Mouse (Mus musculus): ENCODE results near the gene Defb28.

Gene Defb28

DNA sequence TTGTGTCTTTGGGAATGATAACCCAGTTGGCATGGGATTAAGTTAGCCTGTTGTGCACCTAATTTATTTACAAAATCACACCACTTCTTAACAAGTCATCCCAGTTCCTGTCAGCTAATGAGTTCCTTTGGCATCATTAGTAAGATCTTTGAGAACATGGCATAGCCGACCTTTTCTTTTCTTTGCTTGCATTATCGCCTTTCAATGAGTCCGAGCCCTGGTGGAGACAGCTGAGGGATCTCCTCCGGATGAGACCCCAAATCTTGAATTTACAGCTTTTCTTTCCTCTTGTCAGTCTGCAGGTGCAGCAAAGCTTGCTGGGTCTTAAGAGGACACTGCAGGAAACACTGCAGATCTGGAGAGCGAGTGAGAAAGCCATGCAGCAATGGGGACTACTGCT lies 51.0 kb downstream of the Defb28 start, which contains the start of gene Gm17416:
Gene Gm17416 (plus strand): TSS at position 301 of the 400 bp plus-strand sequence.
- no peak for DNase-seq (ENCODE audit: low spot score in 2 of 2)

GRCm38 (mm10) chr2:152569881-152570280 lies 51.8 kb downstream of the Defb28 start:
- no peak for DNase-seq (ENCODE audit: low spot score in 2 of 2)

DNA sequence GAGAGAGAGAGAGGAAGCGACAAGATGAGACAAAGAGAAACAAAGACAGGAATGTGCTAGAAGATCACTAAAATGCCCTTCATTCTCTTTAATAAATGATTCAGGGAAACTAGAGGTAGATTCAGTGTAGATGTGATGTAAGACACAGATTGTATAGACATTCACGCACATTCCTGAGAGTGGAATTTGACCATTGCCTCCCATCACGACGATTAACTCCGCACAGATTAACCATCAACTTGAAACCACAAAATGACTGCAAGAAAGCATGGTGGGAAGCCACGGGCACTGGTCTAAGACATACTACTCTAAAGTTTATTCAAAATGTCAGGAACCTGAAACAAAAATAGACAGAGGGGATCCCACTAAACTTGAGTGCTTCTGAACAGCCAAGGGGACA lies 52.3 kb downstream of the Defb28 start:
- no peak for DNase-seq (ENCODE audit: low spot score in 2 of 2)

All from frontal cortex, postnatal 14 days (tissue).